Mouse (Mus musculus) lung, postnatal 0 days (tissue): ENCODE results near the gene Gm28048.

Experiments used
- CTCF ChIP-seq: IDR thresholded peaks from 2 replicates; pipeline ENCODE4 v1.5.1; 2016; ENCODE audit warnings: antibody characterized with exemption, mild to moderate bottlenecking
- EP300 ChIP-seq: IDR thresholded peaks from 2 replicates; pipeline ENCODE4 v1.6.1; 2016; ENCODE audit warnings: antibody characterized with exemption, mild to moderate bottlenecking, control low read depth

- TF ChIP-seq CTCF: no peak
- no peak for TF ChIP-seq EP300
These were observed 42.9 kb downstream of the Gm28048 start for GRCm38 (mm10) chr11:22938983-22939382.
